Comparison of ENCODE assay signal across 13 mouse cellular contexts in genomic region chr12:82397193-82397592, GRCm38 (mm10).
DNase-seq lines count a peak whose midpoint lies in the region; ATAC-seq and TF ChIP-seq lines count a peak whose summit lies in the region.
"Had no signal": no experiment of that assay in that cellular context is flagged by ENCODE, and none has a peak within 500 bp of the region (broad histone marks: within the 10 kb centered on the region; RNA-seq: fewer than 3 reads in every experiment).

No protein-coding gene starts in this region.

- TF ChIP-seq CTCF in lung, embryonic 14.5 days (IDR thresholded peaks at IDR 0.05; ENCODE audit: low read depth): 0 out of 2 replicates have a peak, but pooled peaks have one; percentile 26
- TF ChIP-seq CTCF in intestine, postnatal 0 days (IDR thresholded peaks at IDR 0.05; ENCODE audit: low read depth): peak; percentile 69
- TF ChIP-seq CTCF in liver, postnatal 0 days (IDR thresholded peaks at IDR 0.05; ENCODE audit: low read depth): peak; percentile 50

- no peaks in the 10 kb centered on the region; the same call in 1 of the 2 replicates for H3K4me1 ChIP-seq in lung, embryonic 14.5 days (ENCODE audit: insufficient read depth)
- peaks cover 10% of the 10 kb centered on the region; the same call in 1 of the 2 replicates for H3K4me1 ChIP-seq in intestine, postnatal 0 days (replicated peaks; ENCODE audit: control insufficient read depth, insufficient read depth, low read length)
- peaks cover 27% of the 10 kb centered on the region for H3K4me1 ChIP-seq in kidney, embryonic 16.5 days (ENCODE audit: insufficient read depth, low read length)
- H3K4me1 ChIP-seq in liver, postnatal 0 days (ENCODE audit: insufficient read depth): peaks cover 10% of the 10 kb centered on the region

- TF ChIP-seq EP300 in liver, postnatal 0 days (IDR thresholded peaks at IDR 0.05; ENCODE audit: low read depth): no peak

- H3K4me3 ChIP-seq in lung, embryonic 14.5 days (ENCODE audit: low read depth, low read length): no peak overlapping the region
- no peak overlapping the region for H3K4me3 ChIP-seq in intestine, postnatal 0 days (ENCODE audit: low read depth, low read length)
- no peak overlapping the region for H3K4me3 ChIP-seq in kidney, embryonic 16.5 days (ENCODE audit: low read length)
- H3K4me3 ChIP-seq in liver, postnatal 0 days (ENCODE audit: low read depth, low read length): no peak overlapping the region
- H3K4me3 ChIP-seq: midbrain, embryonic 13.5 days had no signal

- H3K36me3 ChIP-seq in lung, embryonic 14.5 days (ENCODE audit: insufficient read depth): peaks cover 25% of the 10 kb centered on the region; the same call in 1 of the 2 replicates
- no peaks in the 10 kb centered on the region; the same call in 1 of the 2 replicates for H3K36me3 ChIP-seq in intestine, postnatal 0 days (ENCODE audit: control insufficient read depth, insufficient read depth)
- H3K36me3 ChIP-seq in kidney, embryonic 16.5 days (ENCODE audit: insufficient read depth, low read length): 0 out of 2 replicates have a peak, but pooled peaks cover 3% of the 10 kb centered on the region
- H3K36me3 ChIP-seq in liver, postnatal 0 days (replicated peaks; ENCODE audit: insufficient read depth, low read length): 0 out of 2 replicates have a peak, but pooled peaks cover 8% of the 10 kb centered on the region

- no peak overlapping the region for H3K9ac ChIP-seq in lung, embryonic 14.5 days
- no peak overlapping the region for H3K9ac ChIP-seq in intestine, postnatal 0 days (ENCODE audit: low read depth, low read length)
- H3K9ac ChIP-seq in kidney, embryonic 16.5 days (replicated peaks; ENCODE audit: low read length): no peak overlapping the region
- H3K9ac ChIP-seq in liver, postnatal 0 days (replicated peaks): no peak overlapping the region
- H3K9ac ChIP-seq: midbrain, embryonic 13.5 days had no signal

- WGBS in lung, embryonic 14.5 days: 76% methylated on average over 8 of the region's 8 CpGs
- 48% methylated on average over 8 of the region's 8 CpGs for WGBS in intestine, postnatal 0 days
- WGBS in kidney, embryonic 16.5 days: 61% methylated on average over 8 of the region's 8 CpGs
- WGBS in liver, postnatal 0 days (ENCODE audit: insufficient replicate concordance): 68% methylated on average over 8 of the region's 8 CpGs

- ATAC-seq in lung, embryonic 14.5 days (ENCODE audit: insufficient read depth): no peak
- peak; percentile 63 for ATAC-seq in intestine, postnatal 0 days
- peak; percentile 60 for ATAC-seq in kidney, embryonic 16.5 days (ENCODE audit: low FRiP score, low TSS enrichment)
- peak; percentile 57; the same call in 1 of the 2 replicates for ATAC-seq in liver, postnatal 0 days
- no peak for ATAC-seq in CD4-positive, CD25-positive, alpha-beta regulatory T cell, adult 4 months
- ATAC-seq: midbrain, embryonic 13.5 days had no signal

- H3K27ac ChIP-seq in lung, embryonic 14.5 days (ENCODE audit: low read depth): peak overlapping the region; percentile 8; the same call in 1 of the 2 replicates
- H3K27ac ChIP-seq in intestine, postnatal 0 days (ENCODE audit: low read depth, low read length): peak overlapping the region; percentile 79
- H3K27ac ChIP-seq in kidney, embryonic 16.5 days (ENCODE audit: low read length): peak overlapping the region; percentile 86
- H3K27ac ChIP-seq in liver, postnatal 0 days (ENCODE audit: low read depth): no peak overlapping the region
- H3K27ac ChIP-seq: midbrain, embryonic 13.5 days had no signal

- no peaks in the 10 kb centered on the region for H3K9me3 ChIP-seq in lung, embryonic 14.5 days (ENCODE audit: low read depth, low read length)
- no peaks in the 10 kb centered on the region for H3K9me3 ChIP-seq in intestine, postnatal 0 days (ENCODE audit: control insufficient read depth)
- no peaks in the 10 kb centered on the region for H3K9me3 ChIP-seq in kidney, embryonic 16.5 days (ENCODE audit: low read length)
- no peaks in the 10 kb centered on the region for H3K9me3 ChIP-seq in liver, postnatal 0 days (ENCODE audit: low read length)
- H3K9me3 ChIP-seq: midbrain, embryonic 13.5 days had no signal

- DNase-seq in lung, embryonic 14.5 days: no peak
- no peak for DNase-seq in lung, adult 18-20 months
- peak; percentile 33 for DNase-seq in liver, postnatal 0 days
- DNase-seq in adrenal gland, postnatal 14 days: no peak
- no peak for DNase-seq in frontal cortex, postnatal 14 days (ENCODE audit: low spot score in 2 of 2)
- DNase-seq: adrenal gland, adult 8-10 months; heart, adult 11 months; lung, adult 2 months; spleen, adult 18-20 months had no signal

- H3K27me3 ChIP-seq in lung, embryonic 14.5 days (ENCODE audit: insufficient read depth, low read length): no peaks in the 10 kb centered on the region
- no peaks in the 10 kb centered on the region for H3K27me3 ChIP-seq in intestine, postnatal 0 days (replicated peaks; ENCODE audit: control insufficient read depth, insufficient read depth, low read length)
- H3K27me3 ChIP-seq in kidney, embryonic 16.5 days (ENCODE audit: insufficient read depth, low read length): no peaks in the 10 kb centered on the region
- no peaks in the 10 kb centered on the region for H3K27me3 ChIP-seq in liver, postnatal 0 days (ENCODE audit: insufficient read depth, low read length)
- H3K27me3 ChIP-seq: midbrain, embryonic 13.5 days had no signal

- H3K4me2 ChIP-seq in lung, embryonic 14.5 days: no peak overlapping the region
- peak overlapping the region; percentile 57 for H3K4me2 ChIP-seq in intestine, postnatal 0 days (replicated peaks; ENCODE audit: low read depth)
- no peak overlapping the region for H3K4me2 ChIP-seq in kidney, embryonic 16.5 days (replicated peaks; ENCODE audit: low read depth, low read length)
- H3K4me2 ChIP-seq in liver, postnatal 0 days (ENCODE audit: low read depth, low read length): peak overlapping the region; percentile 20; the same call in 1 of the 2 replicates
- H3K4me2 ChIP-seq: midbrain, embryonic 13.5 days had no signal

Comparison
In these comparisons a context has a peak if more than half of its experiments do, and no peak if none do; other contexts are left out.
1. ATAC-seq: peak in intestine, postnatal 0 days (single experiment), kidney, embryonic 16.5 days (single experiment) and liver, postnatal 0 days (single experiment); none in lung, embryonic 14.5 days (single experiment) and CD4-positive, CD25-positive, alpha-beta regulatory T cell, adult 4 months (single experiment).
2. H3K4me2 ChIP-seq: peak in intestine, postnatal 0 days (single experiment) and liver, postnatal 0 days (single experiment); none in lung, embryonic 14.5 days (single experiment) and kidney, embryonic 16.5 days (single experiment).
3. Peak in every context shown above with its lines, with median percentiles within 50 percentile points of each other: CTCF ChIP-seq.